Mouse (Mus musculus) ES-E14 (cell line): ENCODE measurements around the gene Parvb.

Experiments used
- CHD2 ChIP-seq: IDR thresholded peaks from 2 replicates; pipeline ENCODE4 v1.6.1; 2014; ENCODE audit warnings: mild to moderate bottlenecking, low read depth, low read length, inconsistent platforms
- HCFC1 ChIP-seq: IDR thresholded peaks from 2 replicates; pipeline ENCODE4 v1.6.1; 2012; ENCODE audit warnings: low read length, inconsistent platforms, borderline replicate concordance; ENCODE audit not compliant: insufficient read depth
- MAFK ChIP-seq: IDR thresholded peaks from 2 replicates; pipeline ENCODE4 v1.6.1; 2014; ENCODE audit warnings: mild to moderate bottlenecking, low read depth, low read length, inconsistent platforms; ENCODE audit not compliant: insufficient read depth

- no peak for TF ChIP-seq MAFK
- TF ChIP-seq CHD2: no peak; the same call in 1 of the 2 replicates
- peak; percentile 99 for TF ChIP-seq HCFC1
These were observed 42.0 kb upstream of the Parvb start for GRCm38 (mm10) chr15:84189881-84190280.
